Mouse (Mus musculus) cerebellum, adult 11-12 months (tissue): ENCODE measurements at regions not wholly inside any gene's neighbourhood (a gene's known extent, or its start where the extent isn't known, plus 50 kb on each side); places are given as distances from the start of the nearest gene placed in this dataset.

Experiments used
- DNase-seq: peaks from one replicate; pipeline ENCODE4 v3.0.0; 2022

DNA sequence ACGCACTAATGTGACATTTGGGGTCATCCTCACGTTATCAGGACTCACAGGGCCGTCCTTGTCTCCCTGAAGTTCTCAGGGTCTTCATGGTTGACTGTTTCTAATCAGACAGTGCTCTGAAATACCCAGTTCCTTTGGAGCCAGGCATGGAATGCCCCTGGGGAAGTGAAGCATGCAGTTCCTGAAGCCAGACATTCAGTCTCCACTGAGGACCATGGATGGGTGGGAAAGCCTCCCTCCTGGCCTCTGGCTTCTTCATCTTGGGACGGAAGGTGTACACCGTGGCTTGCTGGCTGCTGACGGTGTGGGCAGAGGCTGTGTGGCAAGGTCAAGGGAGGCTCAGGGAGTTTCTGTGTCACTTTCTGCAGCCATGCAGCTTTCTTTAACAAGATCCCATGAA lies 184.2 kb upstream of the Gm5148 start:
- no peak for DNase-seq

GRCm38 (mm10) chr3:37907432-37908088 lies 183.3 kb upstream of the Gm5148 start:
- DNase-seq = no peak

- no peak for DNase-seq
Observed at GRCm38 (mm10) chr3:37906806-37907251, 182.5 kb upstream of the Gm5148 start.

GRCm38 (mm10) chr3:37904188-37904587 lies 179.9 kb upstream of the Gm5148 start:
- DNase-seq = no peak

GRCm38 (mm10) chr3:37903482-37903881 lies 179.2 kb upstream of the Gm5148 start:
- no peak for DNase-seq

- no peak for DNase-seq
Observed at GRCm38 (mm10) chr3:37903021-37903420, 178.7 kb upstream of the Gm5148 start.

- DNase-seq = no peak
Observed at GRCm38 (mm10) chr3:37897392-37897791, 173.1 kb upstream of the Gm5148 start.

DNA sequence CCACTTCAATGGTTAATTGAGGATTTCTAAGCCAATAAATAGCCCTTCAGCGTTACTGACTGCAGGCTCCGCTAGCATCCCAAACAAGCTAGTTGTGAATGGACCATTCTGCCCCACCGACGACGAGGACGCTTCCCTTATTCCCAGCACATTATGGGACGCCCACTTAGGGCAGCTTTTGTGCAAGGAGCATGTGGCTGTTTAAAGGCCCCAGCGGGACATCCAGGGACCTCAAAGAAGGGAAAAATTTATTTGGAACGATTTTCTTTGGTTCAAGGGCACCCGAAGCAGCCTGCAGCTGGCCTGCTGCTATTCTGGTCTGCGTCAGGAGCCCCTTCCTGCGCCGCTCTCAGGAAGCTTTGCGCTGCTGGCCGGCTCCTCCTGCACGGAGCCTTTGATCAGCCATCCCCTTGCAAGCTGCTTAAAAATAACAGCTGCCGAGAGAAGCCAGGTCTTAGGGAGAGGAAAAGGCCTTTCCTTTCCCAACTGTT lies 172.6 kb upstream of the Gm5148 start:
- no peak for DNase-seq

DNA sequence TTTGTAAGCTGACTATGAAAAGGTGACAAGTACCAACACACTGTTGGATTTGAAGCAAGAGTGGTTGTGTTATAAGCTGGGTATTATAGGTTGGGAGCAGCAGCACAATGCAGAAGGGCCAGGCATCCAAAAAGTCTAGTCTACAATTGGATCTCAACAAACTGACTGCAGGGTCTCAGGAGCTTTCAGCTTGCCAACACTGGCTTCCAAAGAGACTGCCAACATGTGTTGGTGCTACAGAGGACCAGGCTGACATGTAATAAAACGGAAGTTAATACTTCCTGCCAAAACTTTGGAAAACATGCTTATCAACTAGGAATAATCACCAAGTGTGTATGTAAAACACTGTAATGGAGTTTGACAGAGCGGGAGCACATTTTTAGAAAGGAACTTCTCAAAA lies 170.3 kb upstream of the Gm5148 start:
- no peak for DNase-seq

GRCm38 (mm10) chr3:37890202-37890601 lies 165.9 kb upstream of the Gm5148 start:
- DNase-seq = no peak

GRCm38 (mm10) chr3:37888455-37888854 lies 164.2 kb upstream of the Gm5148 start:
- DNase-seq = no peak

GRCm38 (mm10) chr3:37887711-37888110 lies 163.4 kb upstream of the Gm5148 start:
- DNase-seq = no peak

DNA sequence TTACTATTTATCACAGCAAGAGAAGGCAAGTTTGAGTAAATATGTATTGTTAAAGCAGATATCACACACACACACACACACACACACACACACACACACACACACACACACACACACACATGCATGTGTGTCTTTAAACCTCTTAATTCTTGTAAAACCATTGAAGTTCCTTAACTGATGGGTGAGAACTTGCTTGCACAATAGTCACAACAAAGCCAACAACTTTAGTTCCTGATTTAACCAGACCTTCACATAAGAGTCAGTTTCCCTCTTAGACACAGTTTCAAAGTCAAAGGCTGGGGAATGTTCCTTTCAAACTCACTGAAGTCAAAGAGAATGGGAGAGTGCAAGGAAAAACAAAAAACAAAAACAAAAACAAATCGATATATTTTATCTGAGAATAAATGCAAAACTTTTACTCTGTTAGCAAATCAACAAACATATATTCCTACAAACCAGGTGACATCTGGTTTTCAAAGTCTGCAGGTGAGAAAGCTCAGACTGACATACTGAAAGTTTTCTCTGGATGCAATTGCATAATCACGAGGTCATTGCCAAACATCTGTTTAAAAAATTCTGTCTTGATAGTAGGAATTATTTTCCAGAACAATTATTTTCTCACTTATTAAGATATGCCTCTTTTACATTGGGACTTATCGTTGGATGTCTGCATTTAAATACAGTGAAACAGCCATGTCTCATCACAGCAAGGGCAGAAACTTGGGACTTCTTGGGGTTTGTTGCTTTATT lies 162.6 kb upstream of the Gm5148 start:
- DNase-seq = no peak

DNA sequence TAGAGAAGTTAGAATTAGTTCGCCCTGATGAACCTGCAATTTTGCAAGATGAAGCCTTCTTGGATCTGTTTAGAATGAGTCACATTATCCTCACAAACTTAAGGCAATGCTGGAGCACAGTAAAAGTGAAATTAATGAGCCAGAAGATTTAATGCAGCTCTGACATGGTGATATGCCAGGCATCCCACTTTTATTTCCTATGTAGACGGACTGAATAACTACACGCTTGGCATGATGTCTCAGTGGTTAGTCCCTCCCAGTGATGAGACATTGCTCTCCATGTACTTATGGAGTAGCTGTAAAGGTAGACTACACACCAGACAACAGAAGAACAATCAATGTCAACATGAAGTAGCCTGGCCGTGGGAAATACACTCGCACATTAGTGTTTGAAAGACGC lies 161.5 kb upstream of the Gm5148 start:
- no peak for DNase-seq

- DNase-seq = no peak
Observed at GRCm38 (mm10) chr3:37882417-37882816, 158.1 kb upstream of the Gm5148 start.

- no peak for DNase-seq
Observed at GRCm38 (mm10) chr3:37881016-37881415, 156.7 kb upstream of the Gm5148 start.

GRCm38 (mm10) chr3:37879056-37879455 lies 154.8 kb upstream of the Gm5148 start:
- no peak for DNase-seq

GRCm38 (mm10) chr3:37876016-37876765 lies 151.9 kb upstream of the Gm5148 start:
- no peak for DNase-seq

DNA sequence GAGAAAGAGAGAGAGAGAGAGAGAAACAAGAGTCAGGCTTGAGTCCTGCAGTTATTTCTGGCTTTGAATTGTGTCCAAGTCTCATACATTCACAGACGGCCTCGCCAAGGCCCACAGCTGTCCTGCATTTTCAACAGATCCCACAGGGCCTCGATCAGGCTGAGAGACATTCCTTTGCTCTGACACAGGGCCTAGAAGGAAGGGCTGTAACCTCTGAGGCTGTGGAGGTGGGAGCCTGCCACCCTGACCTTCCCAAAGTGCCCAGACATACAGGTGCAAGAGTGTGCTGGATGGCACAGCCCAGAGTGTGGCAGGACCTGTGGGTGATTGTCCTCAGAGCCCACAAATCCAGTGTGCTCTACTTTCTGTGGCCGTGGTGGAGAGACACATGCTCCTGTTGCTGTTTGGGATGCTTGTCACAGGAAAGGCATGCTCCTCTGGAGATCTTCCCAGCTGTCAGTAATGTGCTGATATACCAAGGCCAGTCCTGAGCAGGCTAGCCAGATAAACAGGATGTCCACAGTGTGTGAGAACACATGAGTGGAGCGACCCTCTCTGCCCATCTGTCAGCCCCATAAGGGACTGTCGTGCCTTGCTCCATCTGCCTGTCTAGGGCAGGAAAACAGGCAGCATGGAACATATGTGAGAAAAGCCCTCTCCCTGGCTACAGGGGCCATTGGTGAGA lies 151.2 kb upstream of the Gm5148 start:
- peak; percentile 17 for DNase-seq

DNA sequence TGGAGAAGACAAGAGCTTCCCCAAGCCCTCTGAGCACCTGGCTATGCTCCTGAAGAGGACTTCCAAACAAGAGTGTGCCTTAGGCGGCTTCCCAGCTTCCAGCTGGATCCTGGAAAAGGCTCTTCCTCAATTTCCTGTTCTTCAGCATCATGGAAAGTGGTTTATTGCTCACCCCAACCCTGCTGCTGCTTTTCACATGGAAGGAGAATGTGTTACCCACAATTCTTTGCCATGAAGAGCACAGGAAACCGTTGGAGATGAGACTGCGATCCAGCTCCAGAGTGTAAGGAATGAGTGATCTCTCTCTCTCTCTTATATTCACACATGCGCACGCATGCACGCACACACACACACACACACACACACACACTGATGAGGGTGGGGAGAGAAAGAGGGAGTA lies 150.6 kb upstream of the Gm5148 start:
- DNase-seq = no peak

- no peak for DNase-seq
Observed at GRCm38 (mm10) chr3:37874346-37874745, 150.1 kb upstream of the Gm5148 start.

DNA sequence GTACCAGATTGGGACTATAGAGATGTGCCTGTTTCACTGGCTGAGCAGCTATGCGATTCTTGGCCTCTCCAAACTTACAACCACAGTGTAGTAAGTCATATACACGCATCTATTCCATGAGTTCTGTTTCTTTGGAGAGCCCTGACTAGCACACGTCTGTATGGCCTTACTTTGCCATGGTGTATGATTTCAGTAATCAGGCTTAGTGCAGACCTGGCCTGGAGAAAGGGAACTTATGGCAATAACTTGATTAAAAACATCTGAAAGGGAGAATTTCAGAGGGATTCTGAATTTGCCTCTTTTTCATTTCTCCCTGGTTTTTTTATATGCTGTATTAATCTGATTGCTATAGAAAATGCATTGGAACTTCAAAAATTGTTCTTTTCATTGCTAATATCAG lies 148.0 kb upstream of the Gm5148 start:
- DNase-seq = no peak

DNA sequence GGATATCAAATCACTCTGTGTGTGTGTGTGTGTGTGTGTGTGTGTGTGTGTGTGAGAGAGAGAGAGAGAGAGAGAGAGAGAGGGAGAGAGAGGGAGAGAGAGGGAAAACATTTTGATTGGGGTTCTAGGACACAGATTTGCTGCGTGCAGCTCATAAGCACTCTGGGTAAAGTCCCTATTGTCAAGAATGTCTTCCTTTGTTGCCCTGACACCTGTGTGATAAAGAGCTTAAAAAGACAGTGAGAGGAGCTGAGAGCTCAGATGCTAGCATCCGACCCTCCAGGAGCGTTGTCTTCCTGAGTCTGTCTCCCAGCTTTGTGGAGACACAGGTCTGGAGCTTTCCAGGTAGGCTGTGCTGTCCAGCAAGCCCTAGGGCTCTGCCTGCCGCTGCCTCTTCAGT lies 146.8 kb upstream of the Gm5148 start:
- DNase-seq = no peak
